Mouse (Mus musculus): Measurements from ENCODE around the gene Hspa1a.
"Not testable (repeated sequence)": the region's sequence is repeated elsewhere in the genome, so short reads cannot be mapped to it uniquely, and the experiment has no call there.

Gene Hspa1a

GRCm38 (mm10) chr17:34962841-34963240 lies 9.1 kb downstream of the Hspa1a start:
- no peak for DNase-seq

GRCm38 (mm10) chr17:34962125-34962524 lies 9.8 kb downstream of the Hspa1a start:
- DNase-seq: no peak

GRCm38 (mm10) chr17:34960702-34961493 lies 11.1 kb downstream of the Hspa1a start:
- DNase-seq: peak in 1 of 2 experiments; percentile 44

GRCm38 (mm10) chr17:34959881-34960515 lies 12.0 kb downstream of the Hspa1a start:
- DNase-seq: peak; percentile 50 to 69

GRCm38 (mm10) chr17:34959130-34959778 lies 12.7 kb downstream of the Hspa1a start, which contains the start of gene Hspa1b:
TSS of gene Hspa1b (minus strand) at chr17:34959238.
- peak; percentile 92 to 93 for DNase-seq

- DNase-seq: not testable (repeated sequence)
These were observed 13.2 kb downstream of the Hspa1a start for GRCm38 (mm10) chr17:34958734-34959129.

- not testable (repeated sequence) for DNase-seq
These were observed 14.0 kb downstream of the Hspa1a start for GRCm38 (mm10) chr17:34957966-34958365.

- not testable (repeated sequence) for DNase-seq
These were observed 14.7 kb downstream of the Hspa1a start for GRCm38 (mm10) chr17:34957291-34957690.

GRCm38 (mm10) chr17:34956340-34956739 lies 15.6 kb downstream of the Hspa1a start:
- DNase-seq: no peak

- no peak for DNase-seq
These were observed 16.1 kb downstream of the Hspa1a start for GRCm38 (mm10) chr17:34955884-34956283.

- no peak for DNase-seq
These were observed 17.1 kb downstream of the Hspa1a start for GRCm38 (mm10) chr17:34954831-34955230.

- no peak for DNase-seq
These were observed 18.1 kb downstream of the Hspa1a start for GRCm38 (mm10) chr17:34953904-34954303.

GRCm38 (mm10) chr17:34953258-34953657 lies 18.7 kb downstream of the Hspa1a start:
- DNase-seq: no peak

- DNase-seq: peak; percentile 74 to 77
These were observed 19.4 kb downstream of the Hspa1a start for GRCm38 (mm10) chr17:34952378-34953040.

GRCm38 (mm10) chr17:34951636-34952377 lies 20.1 kb downstream of the Hspa1a start:
- DNase-seq: no peak

GRCm38 (mm10) chr17:34950514-34951455 lies 21.2 kb downstream of the Hspa1a start:
- no peak for DNase-seq

- no peak for DNase-seq
These were observed 22.4 kb downstream of the Hspa1a start for GRCm38 (mm10) chr17:34949553-34949969.

GRCm38 (mm10) chr17:34948721-34949552 lies 23.0 kb downstream of the Hspa1a start:
- DNase-seq: not testable (repeated sequence)

- DNase-seq: no peak
These were observed 24.4 kb downstream of the Hspa1a start for GRCm38 (mm10) chr17:34947606-34948005.

Data from lung, adult 18-20 months (tissue).